In the genomic region with DNA sequence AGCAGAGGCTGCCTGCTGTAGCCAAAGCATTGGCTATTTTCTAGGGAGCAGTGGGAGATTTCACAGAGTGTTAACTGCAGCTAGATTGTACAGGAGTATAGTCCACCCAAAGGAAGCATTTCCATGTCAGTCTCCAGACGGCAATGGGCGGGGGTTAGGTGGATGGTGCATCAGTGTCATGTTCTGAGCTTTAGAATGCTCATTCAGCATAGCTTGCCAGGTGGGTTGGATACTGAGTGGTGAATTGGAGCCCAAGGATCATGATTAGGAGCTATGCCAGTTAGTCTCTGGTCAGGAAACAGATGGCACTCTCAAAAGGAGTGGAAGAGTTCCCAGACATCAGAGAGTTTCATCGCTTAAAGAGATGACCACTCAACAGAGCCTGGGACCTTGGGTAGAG, we compare ENCODE assay signal across 19 mouse cellular contexts. TPM values are rescaled to one million over a fixed set of nuclear protein-coding genes. Genes with fewer than 3 reads are reported as not detected.
"Had no signal": no experiment of that assay in that cellular context is flagged by ENCODE, and none has a peak within 500 bp of the region (broad histone marks: within the 10 kb centered on the region; RNA-seq: fewer than 3 reads in every experiment).

No protein-coding gene starts in this region.

- H3K27me3 ChIP-seq: liver, embryonic 12.5 days; lung, embryonic 15.5 days; midbrain, embryonic 12.5 days; neural tube, embryonic 15.5 days had no signal

- H3K27ac ChIP-seq: kidney, postnatal 0 days; limb, embryonic 15.5 days; liver, embryonic 12.5 days; lung, embryonic 15.5 days; midbrain, embryonic 12.5 days; neural tube, embryonic 15.5 days; stomach, postnatal 0 days had no signal

- H3K4me3 ChIP-seq: limb, embryonic 15.5 days; liver, embryonic 12.5 days; lung, embryonic 15.5 days; midbrain, embryonic 12.5 days; myocyte; neural tube, embryonic 15.5 days had no signal

- H3K36me3 ChIP-seq: limb, embryonic 15.5 days; liver, embryonic 12.5 days; lung, embryonic 15.5 days; midbrain, embryonic 12.5 days; neural tube, embryonic 15.5 days had no signal

- H3K4me1 ChIP-seq: limb, embryonic 15.5 days; liver, embryonic 12.5 days; lung, embryonic 15.5 days; midbrain, embryonic 12.5 days had no signal

- DNase-seq: kidney, adult 9 months; kidney, postnatal 36 days; thymus, postnatal 4 days had no signal

- H3K9me3 ChIP-seq: limb, embryonic 15.5 days; liver, embryonic 12.5 days; lung, embryonic 15.5 days; midbrain, embryonic 12.5 days; neural tube, embryonic 15.5 days had no signal

- H3K4me2 ChIP-seq: limb, embryonic 15.5 days; liver, embryonic 12.5 days; lung, embryonic 15.5 days; midbrain, embryonic 12.5 days; neural tube, embryonic 15.5 days had no signal

- ATAC-seq: liver, embryonic 12.5 days had no signal

- H3K9ac ChIP-seq: limb, embryonic 15.5 days; liver, embryonic 12.5 days; lung, embryonic 15.5 days; midbrain, embryonic 12.5 days; neural tube, embryonic 15.5 days had no signal

RNA-seq across cellular contexts. Expression of a gene that starts 53.5 kb away (rescaled TPM):
- total RNA-seq: layer of hippocampus, adult 18-20 months; layer of hippocampus, postnatal 10 days; left cerebral cortex, adult 18-20 months; left cerebral cortex, postnatal 14 days; megakaryocyte-erythroid progenitor cell, adult 5-6 weeks had no signal
- polyA plus RNA-seq: kidney, postnatal 0 days; limb, embryonic 11.5 days; limb, embryonic 15.5 days; liver, embryonic 12.5 days; liver, embryonic 16.5 days; lung, embryonic 15.5 days; midbrain, embryonic 12.5 days; myocyte; neural tube, embryonic 11.5 days; neural tube, embryonic 15.5 days; stomach, postnatal 0 days had no signal

RNA-seq across cellular contexts. Expression of a gene that starts 56.7 kb away (rescaled TPM):
- total RNA-seq: layer of hippocampus, adult 18-20 months; layer of hippocampus, postnatal 10 days; left cerebral cortex, adult 18-20 months; left cerebral cortex, postnatal 14 days; megakaryocyte-erythroid progenitor cell, adult 5-6 weeks had no signal
- polyA plus RNA-seq: kidney, postnatal 0 days; limb, embryonic 11.5 days; limb, embryonic 15.5 days; liver, embryonic 12.5 days; liver, embryonic 16.5 days; lung, embryonic 15.5 days; midbrain, embryonic 12.5 days; myocyte; neural tube, embryonic 11.5 days; neural tube, embryonic 15.5 days; stomach, postnatal 0 days had no signal

RNA-seq across cellular contexts. Expression of a gene that starts 59.9 kb away (rescaled TPM):
- total RNA-seq: layer of hippocampus, adult 18-20 months; layer of hippocampus, postnatal 10 days; left cerebral cortex, adult 18-20 months; left cerebral cortex, postnatal 14 days; megakaryocyte-erythroid progenitor cell, adult 5-6 weeks had no signal
- polyA plus RNA-seq: kidney, postnatal 0 days; limb, embryonic 11.5 days; limb, embryonic 15.5 days; liver, embryonic 12.5 days; liver, embryonic 16.5 days; lung, embryonic 15.5 days; midbrain, embryonic 12.5 days; myocyte; neural tube, embryonic 11.5 days; neural tube, embryonic 15.5 days; stomach, postnatal 0 days had no signal
